Mouse (Mus musculus) cerebellum, adult (tissue): ENCODE measurements around the gene Gpr82.

Experiments used
- ATAC-seq: cut with Nextera tagmentation; 2 replicates; pipeline ENCODE4 v1.9.2; 2017; ENCODE audit warnings: mild to moderate bottlenecking, moderate library complexity, mixed read lengths; ENCODE audit not compliant: insufficient number of reproducible peaks, low FRiP score, low TSS enrichment

Gene Gpr82

GRCm38 (mm10) chrX:13661063-13661462 lies at the start of gene Gpr82:
Gene Gpr82, plus strand, starts transcription at chrX:13661363.
- ATAC-seq = no peak

DNA sequence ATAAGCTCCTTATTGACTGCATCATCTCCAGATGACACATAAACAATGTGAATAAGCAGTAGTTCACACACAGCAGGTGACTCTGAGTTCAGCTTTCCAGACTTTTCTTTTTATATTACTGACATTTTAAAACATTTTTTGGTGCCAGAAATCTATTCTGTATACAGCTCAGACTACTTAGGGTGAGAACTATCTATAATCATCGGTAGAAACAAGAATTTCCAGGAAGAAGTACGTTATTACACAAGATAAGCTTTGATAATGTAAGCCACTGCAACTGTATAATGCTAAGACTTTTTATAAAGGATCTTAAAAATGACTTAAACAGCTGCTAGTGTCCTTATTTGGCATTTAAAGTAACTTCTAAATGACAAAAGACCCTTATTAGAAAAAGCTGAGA lies 49.0 kb upstream of the Gpr82 start:
- no peak for ATAC-seq

GRCm38 (mm10) chrX:13616726-13617125 lies 44.4 kb upstream of the Gpr82 start:
- no peak for ATAC-seq

- no peak for ATAC-seq
Measured at GRCm38 (mm10) chrX:13617294-13617693, 43.9 kb upstream of the Gpr82 start.

DNA sequence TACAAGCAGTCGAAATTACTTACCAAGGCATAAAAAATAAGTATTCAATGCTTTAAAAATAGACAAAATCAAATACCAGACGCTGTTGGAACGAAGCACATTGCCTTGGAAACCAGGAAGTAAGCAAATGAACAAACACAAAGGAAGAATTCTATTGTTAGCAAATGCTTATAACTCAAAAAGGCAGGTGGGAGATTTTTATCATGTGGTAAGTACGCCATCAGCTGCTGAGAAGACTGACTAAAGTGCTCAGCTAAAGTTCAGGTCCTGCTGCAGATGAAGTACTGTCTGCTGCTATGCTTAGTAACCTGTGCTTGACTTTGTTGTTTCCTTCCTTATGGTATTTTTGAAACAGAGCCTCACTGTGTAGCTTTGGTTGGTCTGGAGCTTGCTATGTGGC lies 42.7 kb upstream of the Gpr82 start:
- ATAC-seq = no peak

DNA sequence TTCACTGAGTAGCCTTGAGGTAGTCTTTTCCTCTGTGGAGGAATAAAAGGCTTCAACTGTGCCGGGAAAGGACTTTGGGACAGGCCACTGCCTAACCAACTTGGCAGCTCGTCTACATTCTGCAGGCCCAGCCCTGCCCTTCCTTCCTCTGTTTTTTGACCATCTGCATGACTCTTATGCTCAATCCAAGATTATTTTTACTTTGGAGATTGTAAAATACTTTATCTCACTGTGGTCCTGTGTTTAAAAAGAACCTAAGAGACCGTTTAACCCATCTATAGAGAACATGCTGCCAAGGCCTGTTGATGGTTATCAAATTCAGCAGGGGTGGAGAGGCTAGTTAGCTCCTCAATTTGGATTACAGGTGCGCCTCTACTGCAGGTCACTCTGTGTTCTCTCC lies 39.7 kb upstream of the Gpr82 start:
- ATAC-seq = no peak

DNA sequence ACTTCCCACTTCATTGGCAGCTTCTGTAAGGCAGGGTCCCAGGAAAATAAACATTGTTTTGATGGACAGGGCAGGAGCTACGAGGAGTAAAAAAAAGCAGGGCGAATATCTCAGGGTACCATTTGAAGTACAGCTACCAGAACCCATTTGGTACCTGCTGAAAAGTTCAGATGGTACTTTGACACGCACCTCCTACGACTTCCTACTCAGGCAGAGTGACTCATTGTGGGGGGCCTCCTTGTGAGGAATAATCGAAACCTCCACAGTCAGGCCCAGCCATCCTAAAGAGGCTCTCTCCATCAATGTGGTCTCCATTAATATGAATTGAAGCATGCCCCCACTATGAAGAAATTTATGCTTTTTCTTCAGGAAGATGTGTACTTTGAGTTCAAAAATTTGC lies 38.5 kb upstream of the Gpr82 start:
- no peak for ATAC-seq

DNA sequence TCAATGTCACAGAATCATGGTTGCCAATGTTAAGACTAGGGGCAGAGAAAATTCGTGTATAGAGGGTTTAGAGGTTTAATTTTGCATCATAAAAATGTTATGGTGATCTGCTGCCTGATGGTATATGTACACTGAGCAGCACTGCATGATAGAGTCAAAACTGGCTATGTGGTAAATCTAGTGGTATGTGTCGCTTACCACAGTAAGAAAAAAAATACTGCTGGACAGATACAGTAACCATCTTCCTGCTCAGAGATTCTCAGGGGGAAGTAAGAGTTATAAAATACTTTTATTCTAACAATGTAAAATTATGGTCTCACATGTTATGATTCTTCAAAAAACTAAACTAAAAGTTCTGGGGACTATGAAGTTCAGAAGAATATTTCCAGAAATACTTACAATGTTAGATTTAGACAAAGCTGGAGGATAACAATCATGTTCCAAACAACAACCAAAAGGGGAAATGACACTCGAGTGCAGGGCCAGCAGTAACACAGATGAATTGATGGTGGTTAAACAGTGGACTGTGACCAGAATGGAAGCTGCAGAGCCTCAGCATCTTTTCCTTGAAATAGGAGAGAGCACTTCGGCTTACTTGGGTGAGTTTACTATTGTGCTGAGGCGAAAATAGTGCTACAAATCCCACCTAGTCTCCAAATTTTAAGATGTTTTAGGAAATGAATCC lies 29.4 kb upstream of the Gpr82 start, which contains the start of gene Gpr34:
Gene Gpr34 (plus strand): TSS at position 491 of the 685 bp plus-strand sequence.
- no peak for ATAC-seq

- ATAC-seq = no peak
Measured at GRCm38 (mm10) chrX:13636398-13636797, 24.8 kb upstream of the Gpr82 start.

- ATAC-seq = no peak
Measured at GRCm38 (mm10) chrX:13638894-13639293, 22.3 kb upstream of the Gpr82 start.

- no peak for ATAC-seq
Measured at GRCm38 (mm10) chrX:13651889-13652288, 9.3 kb upstream of the Gpr82 start.

DNA sequence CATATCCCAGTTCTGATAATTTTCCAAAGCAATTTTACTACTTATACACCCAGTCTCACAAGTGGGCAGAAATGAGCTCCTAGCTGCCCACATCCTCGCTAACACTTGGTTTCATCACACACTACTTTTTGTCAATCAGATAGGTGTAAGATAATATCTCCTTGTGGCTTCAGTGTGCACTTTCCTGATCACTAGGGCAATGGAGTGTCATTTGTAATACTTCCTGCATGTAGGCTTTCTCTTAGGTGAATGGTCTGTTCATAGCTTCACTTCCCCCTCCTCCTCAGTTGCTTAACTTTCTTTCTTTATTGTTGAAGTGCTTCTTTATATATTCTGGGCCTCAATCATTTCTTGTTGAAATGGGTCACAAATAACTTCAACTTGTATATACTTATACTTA lies 8.9 kb upstream of the Gpr82 start:
- no peak for ATAC-seq

DNA sequence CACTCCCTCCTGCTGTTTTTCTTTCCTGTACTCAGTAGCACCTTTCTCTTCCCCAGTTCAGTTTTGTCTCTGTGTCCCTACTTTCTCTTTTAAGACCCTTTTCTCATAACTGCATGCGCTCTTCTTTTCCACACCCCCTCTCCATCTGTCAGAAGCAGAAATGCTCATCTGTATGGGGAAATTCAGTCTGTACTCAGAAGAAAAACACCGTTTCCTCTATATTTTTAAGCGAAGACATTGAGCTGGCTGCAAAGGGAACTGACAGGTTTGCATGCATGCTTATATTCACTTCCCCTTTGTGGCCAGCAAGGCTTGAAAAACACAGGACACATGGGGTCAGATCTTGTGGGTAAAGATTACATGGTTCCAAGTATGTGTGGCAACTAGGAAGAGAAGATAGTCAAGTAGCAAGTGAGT lies 6.2 kb upstream of the Gpr82 start:
- no peak for ATAC-seq

- no peak for ATAC-seq
Measured at GRCm38 (mm10) chrX:13655906-13656305, 5.3 kb upstream of the Gpr82 start.

GRCm38 (mm10) chrX:13656721-13657120 lies 4.4 kb upstream of the Gpr82 start:
- no peak for ATAC-seq

DNA sequence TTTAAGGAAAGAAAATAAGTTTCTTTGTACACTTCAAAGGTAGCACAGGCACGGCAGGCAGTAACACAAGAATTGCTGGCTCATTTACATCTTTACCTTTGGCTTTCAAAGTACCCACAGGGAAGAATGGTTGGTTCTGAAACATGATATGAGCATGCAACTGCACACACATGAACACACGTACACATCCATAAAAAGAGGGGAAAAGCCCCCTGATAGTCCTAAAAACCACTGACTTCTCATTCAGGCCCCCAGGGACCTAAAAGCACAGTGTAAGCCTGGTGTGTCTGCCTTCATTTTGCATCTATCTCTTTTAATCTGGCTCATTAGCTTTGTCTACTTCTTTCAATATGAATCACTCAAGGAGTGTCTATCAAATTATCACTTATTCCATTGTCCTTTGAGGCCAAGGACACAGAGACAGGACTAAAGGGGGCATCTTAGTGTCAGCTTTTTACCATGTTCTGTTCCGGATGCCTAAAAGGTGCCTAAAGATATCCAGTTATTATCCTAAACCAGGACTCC lies 2.5 kb upstream of the Gpr82 start:
- no peak for ATAC-seq

DNA sequence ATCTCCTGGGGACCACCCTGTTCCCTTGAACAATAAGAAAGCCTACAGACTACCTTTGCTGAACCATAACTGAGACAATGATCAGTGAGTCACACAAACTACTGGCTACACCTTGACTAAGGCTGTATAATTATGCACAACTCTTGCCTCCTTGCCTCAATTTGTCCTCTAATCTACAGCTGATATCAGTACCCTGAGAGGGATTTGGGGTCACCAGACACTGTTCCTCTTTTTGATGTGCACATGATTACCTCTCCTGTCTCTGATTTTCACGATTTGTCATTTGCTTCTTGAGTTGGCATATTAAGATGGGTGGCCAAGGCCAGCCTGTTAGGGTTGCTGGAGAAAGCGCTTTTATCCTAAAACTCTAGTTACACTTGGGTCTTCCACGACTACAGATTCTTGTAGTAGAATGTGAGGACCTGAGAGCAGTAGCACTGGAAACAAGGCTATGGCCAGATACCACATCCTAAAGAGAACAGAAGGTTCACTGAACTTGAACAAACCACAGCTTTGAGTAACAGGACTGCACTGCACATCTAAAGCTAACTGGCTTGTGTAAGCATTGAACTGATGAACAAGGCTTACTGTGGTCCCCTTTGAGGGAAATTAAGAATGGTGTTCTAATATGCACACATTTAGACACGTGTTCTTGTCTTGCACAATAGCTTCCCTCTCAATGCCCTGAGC lies 1.8 kb upstream of the Gpr82 start:
- ATAC-seq = no peak

DNA sequence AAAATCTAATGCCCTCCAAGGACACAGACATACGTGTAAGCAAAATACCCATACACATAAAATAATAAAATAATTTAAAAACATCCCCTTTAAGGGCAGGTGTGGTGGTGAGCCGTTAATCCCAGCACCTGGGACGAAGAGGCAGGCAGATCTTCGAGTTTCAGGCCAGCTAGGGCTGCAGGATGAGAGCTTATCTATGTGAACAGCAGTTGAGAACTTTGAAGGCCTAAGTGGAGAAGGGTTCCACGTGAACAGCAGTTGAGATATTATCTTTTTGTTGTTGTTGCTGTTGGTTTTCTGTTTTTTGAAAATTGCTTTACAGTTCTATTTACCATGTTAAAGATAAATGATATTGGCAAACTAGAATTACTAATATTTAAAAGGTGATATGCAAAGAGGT lies 7.7 kb downstream of the Gpr82 start:
- ATAC-seq = no peak

GRCm38 (mm10) chrX:13670342-13670741 lies 9.2 kb downstream of the Gpr82 start:
- ATAC-seq = no peak

GRCm38 (mm10) chrX:13673001-13673400 lies 11.8 kb downstream of the Gpr82 start:
- ATAC-seq = no peak

- ATAC-seq = no peak
Measured at GRCm38 (mm10) chrX:13681748-13682147, 20.6 kb downstream of the Gpr82 start.

GRCm38 (mm10) chrX:13686589-13686988 lies 25.4 kb downstream of the Gpr82 start:
- ATAC-seq = no peak
